Comparison of ENCODE assay signal across 8 mouse cellular contexts in genomic region chr7:19093537-19094385, GRCm38 (mm10). TPM values are rescaled to one million over a fixed set of nuclear protein-coding genes. Genes with fewer than 3 reads are reported as not detected.
DNase-seq lines count a peak whose midpoint lies in the region; TF ChIP-seq lines count a peak whose summit lies in the region.

No protein-coding gene starts in this region.

- H3K27me3 ChIP-seq in myocyte (ENCODE audit: control insufficient read depth, insufficient read depth, insufficient read length) = no peaks in the 10 kb centered on the region

- peak overlapping the region; percentile 97 for H3K27ac ChIP-seq in embryonic fibroblast, embryonic 13.5 days (ENCODE audit: insufficient read depth, low read length)

- peaks cover 10% of the 10 kb centered on the region for H3K36me3 ChIP-seq in myocyte (ENCODE audit: control insufficient read depth, insufficient read depth)

- TF ChIP-seq CTCF in embryonic fibroblast, embryonic 13.5 days (IDR thresholded peaks at IDR 0.05; ENCODE audit: borderline replicate concordance, insufficient read depth, low read length) = no peak

- peak overlapping the region; percentile 56 for H3K4me3 ChIP-seq in embryonic fibroblast, embryonic 13.5 days (ENCODE audit: insufficient read depth, low read length)
- peak overlapping the region; percentile 34 for H3K4me3 ChIP-seq in myocyte

- H3K79me2 ChIP-seq in myocyte (ENCODE audit: control insufficient read depth, insufficient read depth) = no peaks in the 10 kb centered on the region

- peak; percentile 84 for TF ChIP-seq POLR2A in embryonic fibroblast, embryonic 13.5 days (IDR thresholded peaks at IDR 0.05; ENCODE audit: low read depth, low read length)
- peak; percentile 51 for TF ChIP-seq POLR2A in myocyte (IDR thresholded peaks at IDR 0.05; ENCODE audit: insufficient read length, low read depth)

- 0 out of 2 replicates have a peak, but pooled peaks cover 2% of the 10 kb centered on the region for H3K4me1 ChIP-seq in embryonic fibroblast, embryonic 13.5 days (ENCODE audit: control insufficient read depth, insufficient read depth, low read length)

- peak overlapping the region; percentile 19 for H3ac ChIP-seq in myocyte (ENCODE audit: control insufficient read depth, insufficient read length)

- peak; percentile 97 for DNase-seq in A20 (ENCODE audit: low read depth, low spot score)
- DNase-seq in adrenal gland, postnatal 14 days = peak; percentile 99
- peak; percentile 97 for DNase-seq in heart, adult 9 months (ENCODE audit: low spot score in 2 of 2)
- peak; percentile 99 for DNase-seq in kidney, adult 9 months
- peak; percentile 92 for DNase-seq in liver
- DNase-seq in spleen, postnatal 4 days (ENCODE audit: low spot score in 2 of 2) = peak; percentile 82 to 91

- H3K4me2 ChIP-seq in myocyte (ENCODE audit: low read depth) = peak overlapping the region; percentile 74

TF ChIP-seq in myocyte, 11 proteins besides CTCF, POLR2A, EP300 and RAD21:
- TF ChIP-seq MYOD1 (IDR thresholded peaks at IDR 0.05; ENCODE audit: control insufficient read depth in 1 of 3, insufficient read length in 2 of 3, low read depth in 2 of 3) (peak in 2 of 3 experiments; percentile 9 to 21), REST (IDR thresholded peaks at IDR 0.05; ENCODE audit: insufficient read depth, insufficient read length) (no peak), CEBPB (IDR thresholded peaks at IDR 0.05; ENCODE audit: insufficient read depth, poor library complexity, severe bottlenecking) (no peak), POLR2AphosphoS2 (IDR thresholded peaks at IDR 0.05; ENCODE audit: insufficient read length, low read depth) (peak; percentile 93), MYOG (IDR thresholded peaks at IDR 0.05; ENCODE audit: control insufficient read depth in 1 of 3, insufficient read depth in 1 of 3, insufficient read length in 2 of 3, low read depth in 2 of 3) (peak in 1 of 3 experiments; percentile 24)

RNA-seq across cellular contexts. Expression of gene Six5, which starts 0.6 kb away (rescaled TPM):
- 13.3 and 15.3 TPM in 2 replicates for total RNA-seq in adrenal gland, postnatal 14 days (2021)
- polyA plus RNA-seq in embryonic fibroblast, embryonic 13.5 days (2011; ENCODE audit: insufficient read length, low read depth, missing spikeins) = 7.4 and 11.4 TPM in 2 replicates
- polyA plus RNA-seq in myocyte (2012; fragmentation: generic; extraction: Trizol) = 1.6 TPM

RNA-seq across cellular contexts. Expression of gene Dmpk, which starts 10.1 kb away (rescaled TPM):
- total RNA-seq in adrenal gland, postnatal 14 days (2021) = 64.2 and 65.6 TPM in 2 replicates
- polyA plus RNA-seq in embryonic fibroblast, embryonic 13.5 days (2011; ENCODE audit: insufficient read length, low read depth, missing spikeins) = 75.4 and 114 TPM in 2 replicates
- polyA plus RNA-seq in myocyte (2012; fragmentation: generic; extraction: Trizol) = 294 TPM

RNA-seq across cellular contexts. Expression of gene Dmwd, which starts 17.7 kb away (rescaled TPM):
- 45.7 and 47.7 TPM in 2 replicates for total RNA-seq in adrenal gland, postnatal 14 days (2021)
- 39.0 and 47.0 TPM in 2 replicates for polyA plus RNA-seq in embryonic fibroblast, embryonic 13.5 days (2011; ENCODE audit: insufficient read length, low read depth, missing spikeins)
- 83.7 TPM for polyA plus RNA-seq in myocyte (2012; fragmentation: generic; extraction: Trizol)

RNA-seq across cellular contexts. Expression of gene Gm4969, which starts 24.4 kb away (rescaled TPM):
- total RNA-seq in adrenal gland, postnatal 14 days (2021) = 0.19 TPM in 1 of 2 replicates, not detected in the other
- not detected in 2 replicates for polyA plus RNA-seq in embryonic fibroblast, embryonic 13.5 days (2011; ENCODE audit: insufficient read length, low read depth, missing spikeins)
- not detected for polyA plus RNA-seq in myocyte (2012; fragmentation: generic; extraction: Trizol)

RNA-seq across cellular contexts. Expression of gene Fbxo46, which starts 25.9 kb away (rescaled TPM):
- 11.2 and 11.9 TPM in 2 replicates for total RNA-seq in adrenal gland, postnatal 14 days (2021)
- 4.8 and 7.1 TPM in 2 replicates for polyA plus RNA-seq in embryonic fibroblast, embryonic 13.5 days (2011; ENCODE audit: insufficient read length, low read depth, missing spikeins)
- polyA plus RNA-seq in myocyte (2012; fragmentation: generic; extraction: Trizol) = 6.2 TPM

Comparison
In these comparisons a context has a peak if more than half of its experiments do, and no peak if none do; other contexts are left out.
1. Peak in every context shown above with its lines: DNase-seq, H3K4me3 ChIP-seq and H3K27ac ChIP-seq.